In the genomic region with DNA sequence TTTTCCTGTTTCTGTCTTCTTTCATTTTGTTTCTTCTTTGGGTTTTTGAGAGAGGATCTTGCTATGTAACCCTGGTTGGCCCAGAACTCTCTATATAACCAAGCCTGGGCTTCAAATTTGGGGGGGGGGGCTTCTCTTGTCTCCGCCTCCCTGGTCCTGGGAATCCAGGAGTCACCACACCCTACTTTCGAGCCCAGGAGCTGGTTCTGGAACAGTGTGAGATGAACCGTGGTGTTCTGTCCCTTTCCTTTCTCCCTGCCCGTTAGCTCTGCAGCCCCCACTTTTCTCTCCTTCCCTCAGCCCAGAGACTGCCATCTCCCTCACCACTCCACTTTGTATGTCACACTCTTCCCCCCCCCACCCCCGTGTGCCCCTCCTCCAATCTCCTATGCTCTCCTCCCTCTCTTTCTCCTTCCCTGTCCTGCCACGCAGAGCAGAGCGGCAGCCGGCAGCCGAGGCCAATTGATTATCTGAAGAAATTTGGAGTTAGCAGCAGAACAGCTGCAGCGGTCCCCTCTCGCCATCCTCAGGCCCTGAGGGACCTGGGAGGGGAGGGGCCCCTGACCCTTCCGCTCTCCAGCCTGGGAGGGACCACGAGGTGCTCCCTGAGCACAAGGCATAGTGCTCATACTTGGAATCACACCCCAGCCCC, we compare ENCODE assay signal across 14 mouse cellular contexts. TPM values are rescaled to one million over a fixed set of nuclear protein-coding genes. Genes with fewer than 3 reads are reported as not detected.
A peak's percentile ranks its signal among the peaks of the same experiment; 100 is the strongest.
DNase-seq lines count a peak whose midpoint lies in the region; ATAC-seq lines count a peak whose summit lies in the region.
"Had no signal": no experiment of that assay in that cellular context is flagged by ENCODE, and none has a peak within 500 bp of the region (broad histone marks: within the 10 kb centered on the region; RNA-seq: fewer than 3 reads in every experiment).

No protein-coding gene starts in this region.

- no peak overlapping the region for H3K27ac ChIP-seq in heart, embryonic 12.5 days (ENCODE audit: poor library complexity, severe bottlenecking)
- no peak overlapping the region for H3K27ac ChIP-seq in embryonic facial prominence, embryonic 13.5 days
- peak overlapping the region; percentile 70 for H3K27ac ChIP-seq in hindbrain, embryonic 16.5 days (ENCODE audit: low read depth, low read length)
- no peak overlapping the region for H3K27ac ChIP-seq in liver, embryonic 11.5 days (ENCODE audit: low read depth, low read length)
- H3K27ac ChIP-seq: macrophage had no signal

- no peak for ATAC-seq in heart, embryonic 12.5 days (ENCODE audit: insufficient number of reproducible peaks, low FRiP score)
- 0 out of 2 replicates have a peak, but pooled peaks have one; percentile 6 for ATAC-seq in embryonic facial prominence, embryonic 13.5 days (ENCODE audit: insufficient number of reproducible peaks, insufficient read depth, low FRiP score, low TSS enrichment, low read depth)
- peak; percentile 43 for ATAC-seq in hindbrain, embryonic 16.5 days
- no peak for ATAC-seq in liver, embryonic 11.5 days (replicated peaks; ENCODE audit: low FRiP score)
- ATAC-seq: CD4-positive, CD25-positive, alpha-beta regulatory T cell, adult 4 months had no signal

- intact Hi-C loops in heart, postnatal 25 days (cut with DNase I) = loop anchor here (10.0 kb wide), 1 partner anchor 196 kb away; no protein-coding TSS in a partner anchor

- 24% methylated on average over 13 of the region's 13 CpGs for WGBS in heart, embryonic 12.5 days
- WGBS in embryonic facial prominence, embryonic 13.5 days = 12% methylated on average over 13 of the region's 13 CpGs
- 10% methylated on average over 13 of the region's 13 CpGs for WGBS in hindbrain, embryonic 16.5 days
- WGBS in liver, embryonic 11.5 days = 42% methylated on average over 13 of the region's 13 CpGs

- no peaks in the 10 kb centered on the region for H3K9me3 ChIP-seq in heart, embryonic 12.5 days (replicated peaks)
- H3K9me3 ChIP-seq in embryonic facial prominence, embryonic 13.5 days = no peaks in the 10 kb centered on the region
- no peaks in the 10 kb centered on the region for H3K9me3 ChIP-seq in hindbrain, embryonic 16.5 days (ENCODE audit: control insufficient read depth, low read length)
- no peaks in the 10 kb centered on the region for H3K9me3 ChIP-seq in liver, embryonic 11.5 days (ENCODE audit: control insufficient read depth, low read length)

- peak overlapping the region; percentile 36 for H3K4me2 ChIP-seq in heart, embryonic 12.5 days
- peak overlapping the region; percentile 32 for H3K4me2 ChIP-seq in embryonic facial prominence, embryonic 13.5 days
- H3K4me2 ChIP-seq in hindbrain, embryonic 16.5 days (ENCODE audit: low read length) = peak overlapping the region; percentile 24
- H3K4me2 ChIP-seq in liver, embryonic 11.5 days = no peak overlapping the region

- DNase-seq in heart, postnatal 25 days (ENCODE audit: low spot score) = no peak
- DNase-seq in neural tube, embryonic 10.5 days (ENCODE audit: extremely low spot score, low spot score) = peak; percentile 62
- no peak for DNase-seq in right cerebral cortex, postnatal 25 days
- no peak for DNase-seq in c-Kit-positive CD71-positive TER-119-positive erythroid progenitor cells, embryonic 14.5 days (ENCODE audit: low spot score)
- no peak for DNase-seq in liver, embryonic 11.5 days (ENCODE audit: low spot score)
- DNase-seq: thymus, adult 18-20 months had no signal

- no peaks in the 10 kb centered on the region for H3K36me3 ChIP-seq in heart, embryonic 12.5 days
- H3K36me3 ChIP-seq in embryonic facial prominence, embryonic 13.5 days = no peaks in the 10 kb centered on the region
- no peaks in the 10 kb centered on the region for H3K36me3 ChIP-seq in hindbrain, embryonic 16.5 days (ENCODE audit: control insufficient read depth, insufficient read depth, low read length)
- H3K36me3 ChIP-seq in liver, embryonic 11.5 days (ENCODE audit: control insufficient read depth, insufficient read depth, low read length) = no peaks in the 10 kb centered on the region

- no peak overlapping the region for H3K4me3 ChIP-seq in heart, embryonic 12.5 days
- no peak overlapping the region for H3K4me3 ChIP-seq in embryonic facial prominence, embryonic 13.5 days
- H3K4me3 ChIP-seq in hindbrain, embryonic 16.5 days (ENCODE audit: low read length) = no peak overlapping the region
- no peak overlapping the region for H3K4me3 ChIP-seq in liver, embryonic 11.5 days (ENCODE audit: low read depth, low read length)

- H3K9ac ChIP-seq in heart, embryonic 12.5 days = 0 out of 2 replicates have a peak overlapping the region, but pooled peaks have one; percentile 22
- H3K9ac ChIP-seq in embryonic facial prominence, embryonic 13.5 days = peak overlapping the region; percentile 12; the same call in 1 of the 2 replicates
- H3K9ac ChIP-seq in hindbrain, embryonic 16.5 days (ENCODE audit: low read depth, low read length) = peak overlapping the region; percentile 50
- H3K9ac ChIP-seq in liver, embryonic 11.5 days (ENCODE audit: low read depth, low read length) = no peak overlapping the region

- peaks cover 42% of the 10 kb centered on the region for H3K27me3 ChIP-seq in heart, embryonic 12.5 days (replicated peaks)
- peaks cover 44% of the 10 kb centered on the region for H3K27me3 ChIP-seq in embryonic facial prominence, embryonic 13.5 days
- H3K27me3 ChIP-seq in hindbrain, embryonic 16.5 days (replicated peaks; ENCODE audit: control insufficient read depth, insufficient read depth, low read length) = no peaks in the 10 kb centered on the region
- H3K27me3 ChIP-seq in liver, embryonic 11.5 days (replicated peaks; ENCODE audit: control insufficient read depth, insufficient read depth, low read length) = peaks cover 25% of the 10 kb centered on the region

- H3K4me1 ChIP-seq in heart, embryonic 12.5 days (replicated peaks) = peaks cover 25% of the 10 kb centered on the region
- peaks cover 29% of the 10 kb centered on the region for H3K4me1 ChIP-seq in embryonic facial prominence, embryonic 13.5 days
- H3K4me1 ChIP-seq in hindbrain, embryonic 16.5 days (ENCODE audit: control insufficient read depth, insufficient read depth, low read depth, low read length) = peaks cover 28% of the 10 kb centered on the region
- H3K4me1 ChIP-seq in liver, embryonic 11.5 days (replicated peaks; ENCODE audit: control insufficient read depth, insufficient read depth, low read length) = peaks cover 3% of the 10 kb centered on the region; the same call in 1 of the 2 replicates

RNA-seq across cellular contexts. Expression of a gene that starts 8.1 kb away (rescaled TPM):
- polyA plus RNA-seq in heart, embryonic 12.5 days (2016; fragmentation: Nextera tagmentation; extraction: Ambion mirVana) = not detected in 2 replicates
- total RNA-seq in heart, postnatal 25 days (2021) = not detected
- polyA plus RNA-seq in embryonic facial prominence, embryonic 13.5 days (2015; fragmentation: Nextera tagmentation; extraction: Ambion mirVana) = 0.66 and 1.5 TPM in 2 replicates
- 2.6 and 3.2 TPM in 2 replicates for polyA plus RNA-seq in hindbrain, embryonic 16.5 days (2015; fragmentation: Nextera tagmentation; extraction: Ambion mirVana)
- 0.11 TPM in 1 of 2 replicates, not detected in the other for polyA plus RNA-seq in liver, embryonic 11.5 days (2014; fragmentation: Nextera tagmentation; extraction: Ambion mirVana)
- total RNA-seq: common myeloid progenitor, adult 5-6 weeks; gastrocnemius, postnatal 4 days had no signal
- polyA plus RNA-seq: CD4-positive, CD25-positive, alpha-beta regulatory T cell, adult 4 months; intestine, embryonic 14.5 days; macrophage had no signal

RNA-seq across cellular contexts. Expression of a gene that starts 21.0 kb away (rescaled TPM):
- polyA plus RNA-seq in heart, embryonic 12.5 days (2016; fragmentation: Nextera tagmentation; extraction: Ambion mirVana) = 13.5 and 14.4 TPM in 2 replicates
- 1 to 10 TPM; 1.5 to 2.4 TPM for total RNA-seq in heart, postnatal 25 days (2021)
- polyA plus RNA-seq in embryonic facial prominence, embryonic 13.5 days (2015; fragmentation: Nextera tagmentation; extraction: Ambion mirVana) = 22.1 and 25.2 TPM in 2 replicates
- polyA plus RNA-seq in hindbrain, embryonic 16.5 days (2015; fragmentation: Nextera tagmentation; extraction: Ambion mirVana) = 39.9 and 50.1 TPM in 2 replicates
- polyA plus RNA-seq in liver, embryonic 11.5 days (2014; fragmentation: Nextera tagmentation; extraction: Ambion mirVana) = 5.4 and 6.2 TPM in 2 replicates

RNA-seq across cellular contexts. Expression of a gene that starts 33.1 kb away (rescaled TPM):
- 214 and 219 TPM in 2 replicates for polyA plus RNA-seq in heart, embryonic 12.5 days (2016; fragmentation: Nextera tagmentation; extraction: Ambion mirVana)
- total RNA-seq in heart, postnatal 25 days (2021) = 100 to 1,000 TPM; 104 to 113 TPM
- 216 and 239 TPM in 2 replicates for polyA plus RNA-seq in embryonic facial prominence, embryonic 13.5 days (2015; fragmentation: Nextera tagmentation; extraction: Ambion mirVana)
- 181 and 214 TPM in 2 replicates for polyA plus RNA-seq in hindbrain, embryonic 16.5 days (2015; fragmentation: Nextera tagmentation; extraction: Ambion mirVana)
- polyA plus RNA-seq in liver, embryonic 11.5 days (2014; fragmentation: Nextera tagmentation; extraction: Ambion mirVana) = 137 and 153 TPM in 2 replicates

RNA-seq across cellular contexts. Expression of a gene that starts 33.3 kb away (rescaled TPM):
- 132 TPM in 2 replicates for polyA plus RNA-seq in heart, embryonic 12.5 days (2016; fragmentation: Nextera tagmentation; extraction: Ambion mirVana)
- 10 to 100 TPM; 42.8 to 44.4 TPM for total RNA-seq in heart, postnatal 25 days (2021)
- polyA plus RNA-seq in embryonic facial prominence, embryonic 13.5 days (2015; fragmentation: Nextera tagmentation; extraction: Ambion mirVana) = 103 and 106 TPM in 2 replicates
- 110 and 121 TPM in 2 replicates for polyA plus RNA-seq in hindbrain, embryonic 16.5 days (2015; fragmentation: Nextera tagmentation; extraction: Ambion mirVana)
- 75.3 and 76.5 TPM in 2 replicates for polyA plus RNA-seq in liver, embryonic 11.5 days (2014; fragmentation: Nextera tagmentation; extraction: Ambion mirVana)

Comparison
In these comparisons a context has a peak if more than half of its experiments do, and no peak if none do; other contexts are left out.
1. ATAC-seq: peak in embryonic facial prominence, embryonic 13.5 days (single experiment) and hindbrain, embryonic 16.5 days (single experiment); none in heart, embryonic 12.5 days (single experiment) and liver, embryonic 11.5 days (single experiment).